Comparison of ENCODE assay signal across 12 mouse cellular contexts in the genomic region with DNA sequence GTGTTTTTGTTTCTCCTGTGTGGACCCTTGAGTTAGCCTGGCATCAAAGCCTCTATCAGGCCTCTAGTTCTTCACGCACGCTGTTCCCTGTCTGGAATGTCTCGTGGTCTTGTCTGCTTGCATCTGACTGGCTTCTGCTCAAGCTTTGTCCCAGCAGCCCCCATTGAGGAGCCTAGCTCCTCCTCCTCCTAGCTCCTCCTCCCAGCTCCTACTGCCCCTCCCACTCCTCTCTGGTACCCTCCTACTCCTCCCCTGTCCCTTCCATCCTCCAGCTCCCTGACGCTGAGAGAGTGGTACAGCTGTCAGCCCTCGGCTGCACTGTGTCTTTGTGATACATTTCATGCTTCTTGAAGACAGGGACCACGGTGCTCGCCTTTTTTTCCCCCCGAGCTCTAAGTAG. TPM values are rescaled to one million over a fixed set of nuclear protein-coding genes. Genes with fewer than 3 reads are reported as not detected.
A peak's percentile ranks its signal among the peaks of the same experiment; 100 is the strongest.
DNase-seq lines count a peak whose midpoint lies in the region; ATAC-seq lines count a peak whose summit lies in the region.
"Had no signal": no experiment of that assay in that cellular context is flagged by ENCODE, and none has a peak within 500 bp of the region (broad histone marks: within the 10 kb centered on the region; RNA-seq: fewer than 3 reads in every experiment).

No protein-coding gene starts in this region.

- H3K36me3 ChIP-seq in kidney, embryonic 15.5 days: no peaks in the 10 kb centered on the region
- no peaks in the 10 kb centered on the region for H3K36me3 ChIP-seq in hindbrain, embryonic 13.5 days
- H3K36me3 ChIP-seq in neural tube, embryonic 11.5 days (ENCODE audit: control insufficient read depth, insufficient read depth, low read length): no peaks in the 10 kb centered on the region

- 0 out of 2 replicates have a peak, but pooled peaks have one; percentile 41 for ATAC-seq in kidney, embryonic 15.5 days (replicated peaks; ENCODE audit: low FRiP score)
- peak; percentile 72; the same call in 1 of the 2 replicates for ATAC-seq in hindbrain, embryonic 13.5 days (ENCODE audit: low FRiP score)
- ATAC-seq in neural tube, embryonic 11.5 days (ENCODE audit: insufficient read depth, low FRiP score, low TSS enrichment): peak; percentile 60; the same call in 1 of the 2 replicates
- ATAC-seq: Patski had no signal

- no peak overlapping the region for H3K27ac ChIP-seq in kidney, embryonic 15.5 days
- no peak overlapping the region for H3K27ac ChIP-seq in hindbrain, embryonic 13.5 days
- H3K27ac ChIP-seq in neural tube, embryonic 11.5 days (ENCODE audit: low read depth, low read length): no peak overlapping the region

- H3K4me1 ChIP-seq in kidney, embryonic 15.5 days: no peaks in the 10 kb centered on the region
- peaks cover 14% of the 10 kb centered on the region; the same call in 1 of the 2 replicates for H3K4me1 ChIP-seq in hindbrain, embryonic 13.5 days (replicated peaks)
- H3K4me1 ChIP-seq in neural tube, embryonic 11.5 days (ENCODE audit: control insufficient read depth, insufficient read depth, low read length): no peaks in the 10 kb centered on the region

- no peak overlapping the region for H3K4me3 ChIP-seq in kidney, embryonic 15.5 days (replicated peaks)
- no peak overlapping the region for H3K4me3 ChIP-seq in hindbrain, embryonic 13.5 days
- H3K4me3 ChIP-seq in neural tube, embryonic 11.5 days (ENCODE audit: low read depth, low read length): no peak overlapping the region
- H3K4me3 ChIP-seq: erythroblast, embryonic 14.5 days had no signal

- no peak for DNase-seq in kidney, postnatal 36 days
- peak; percentile 63 for DNase-seq in embryo, embryonic 11 days
- DNase-seq in neural tube, embryonic 11.5 days (ENCODE audit: low spot score): peak; percentile 62
- DNase-seq in heart, adult 8-10 months (ENCODE audit: low spot score): no peak
- no peak for DNase-seq in cerebellum, postnatal 25 days
- no peak for DNase-seq in urinary bladder, postnatal 10 days (ENCODE audit: low spot score)
- DNase-seq: kidney, adult 9 months; lung, adult 2 months had no signal

- WGBS in kidney, embryonic 15.5 days: 20% methylated on average over 8 of the region's 8 CpGs
- 17% methylated on average over 8 of the region's 8 CpGs for WGBS in hindbrain, embryonic 13.5 days
- WGBS in neural tube, embryonic 11.5 days: 23% methylated on average over 8 of the region's 8 CpGs

- H3K27me3 ChIP-seq in kidney, embryonic 15.5 days: peaks cover 5% of the 10 kb centered on the region; the same call in 1 of the 2 replicates
- 0 out of 2 replicates have a peak, but pooled peaks cover 9% of the 10 kb centered on the region for H3K27me3 ChIP-seq in hindbrain, embryonic 13.5 days
- H3K27me3 ChIP-seq in neural tube, embryonic 11.5 days (ENCODE audit: control insufficient read depth, insufficient read depth, low read length): no peaks in the 10 kb centered on the region

- H3K9ac ChIP-seq in kidney, embryonic 15.5 days: no peak overlapping the region
- H3K9ac ChIP-seq in hindbrain, embryonic 13.5 days: no peak overlapping the region
- no peak overlapping the region for H3K9ac ChIP-seq in neural tube, embryonic 11.5 days (ENCODE audit: low read length)

- H3K9me3 ChIP-seq in kidney, embryonic 15.5 days (replicated peaks): no peaks in the 10 kb centered on the region
- H3K9me3 ChIP-seq in hindbrain, embryonic 13.5 days: no peaks in the 10 kb centered on the region
- no peaks in the 10 kb centered on the region for H3K9me3 ChIP-seq in neural tube, embryonic 11.5 days (ENCODE audit: control insufficient read depth, low read length)

- no peak overlapping the region for H3K4me2 ChIP-seq in kidney, embryonic 15.5 days
- H3K4me2 ChIP-seq in hindbrain, embryonic 13.5 days: no peak overlapping the region
- H3K4me2 ChIP-seq in neural tube, embryonic 11.5 days (ENCODE audit: low read depth): no peak overlapping the region

RNA-seq across cellular contexts. Expression of gene Ass1, which starts 51.4 kb away (rescaled TPM):
- 72.1 and 77.8 TPM in 2 replicates for polyA plus RNA-seq in kidney, embryonic 15.5 days (2015; fragmentation: Nextera tagmentation; extraction: Ambion mirVana)
- 8.0 TPM in 2 replicates for polyA plus RNA-seq in hindbrain, embryonic 13.5 days (2015; fragmentation: Nextera tagmentation; extraction: Ambion mirVana)
- 30.8 and 34.5 TPM in 2 replicates for polyA plus RNA-seq in neural tube, embryonic 11.5 days (2014; fragmentation: Nextera tagmentation; extraction: Ambion mirVana)
- 1 to 10 TPM; 5.3 to 7.9 (median 7.0) TPM for total RNA-seq in heart, adult 8-10 months (2022)

Comparison
In these comparisons a context has a peak if more than half of its experiments do, and no peak if none do; other contexts are left out.
1. DNase-seq: peak in embryo, embryonic 11 days (single experiment) and neural tube, embryonic 11.5 days (single experiment); none in kidney, postnatal 36 days (0 of 2), heart, adult 8-10 months (single experiment), cerebellum, postnatal 25 days (0 of 2) and urinary bladder, postnatal 10 days (single experiment).
2. Peak in every context shown above with its lines, with median percentiles within 50 percentile points of each other: ATAC-seq.